Mouse (Mus musculus): Measurements from ENCODE around the gene Hint2. TPM values are rescaled to one million over a fixed set of nuclear protein-coding genes. Genes with fewer than 3 reads are reported as not detected.

Hint2 gene
- polyA plus RNA-seq, 1 experiment = 90.2 TPM

DNA sequence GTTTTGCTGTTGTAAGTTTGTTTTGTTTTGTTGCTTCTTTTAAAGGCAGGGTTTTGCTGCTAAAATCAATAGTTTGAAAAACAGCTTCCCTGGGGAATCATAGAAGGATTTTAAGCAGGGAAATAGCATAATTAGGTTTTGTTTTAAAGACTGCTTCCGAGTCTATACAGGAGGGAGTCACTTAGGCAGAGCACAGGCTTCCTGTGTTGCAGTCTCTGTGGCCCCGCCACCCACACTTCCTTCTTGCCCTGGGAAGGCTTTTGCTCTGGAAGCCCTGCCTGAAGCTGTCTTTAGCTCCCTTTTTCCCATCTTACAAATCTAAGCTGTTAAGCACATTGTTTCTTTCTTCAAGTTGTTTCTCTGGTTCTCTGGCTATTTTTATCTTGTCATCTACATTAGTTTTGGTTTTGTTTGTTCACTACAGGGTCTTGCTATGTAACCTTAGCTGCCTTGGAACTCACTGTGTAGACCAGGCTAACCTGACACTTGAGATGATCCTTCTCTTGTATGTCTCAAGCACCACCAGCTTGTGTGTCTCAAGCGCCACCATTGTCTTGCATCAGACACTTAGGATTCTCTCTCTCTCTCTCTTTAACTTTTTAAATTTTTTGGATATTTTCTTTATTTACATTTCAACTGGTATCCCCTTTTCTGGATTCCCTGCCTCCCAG lies 43.1 kb downstream of the Hint2 start:
- no peak for DNase-seq (ENCODE audit: low read depth, low spot score)
- 60% methylated on average over 3 of the region's 3 CpGs for WGBS

GRCm38 (mm10) chr4:43612534-43612933 lies 43.7 kb downstream of the Hint2 start:
- DNase-seq (ENCODE audit: low read depth, low spot score) = no peak
- 35% methylated on average over 10 of the region's 10 CpGs for WGBS

DNA sequence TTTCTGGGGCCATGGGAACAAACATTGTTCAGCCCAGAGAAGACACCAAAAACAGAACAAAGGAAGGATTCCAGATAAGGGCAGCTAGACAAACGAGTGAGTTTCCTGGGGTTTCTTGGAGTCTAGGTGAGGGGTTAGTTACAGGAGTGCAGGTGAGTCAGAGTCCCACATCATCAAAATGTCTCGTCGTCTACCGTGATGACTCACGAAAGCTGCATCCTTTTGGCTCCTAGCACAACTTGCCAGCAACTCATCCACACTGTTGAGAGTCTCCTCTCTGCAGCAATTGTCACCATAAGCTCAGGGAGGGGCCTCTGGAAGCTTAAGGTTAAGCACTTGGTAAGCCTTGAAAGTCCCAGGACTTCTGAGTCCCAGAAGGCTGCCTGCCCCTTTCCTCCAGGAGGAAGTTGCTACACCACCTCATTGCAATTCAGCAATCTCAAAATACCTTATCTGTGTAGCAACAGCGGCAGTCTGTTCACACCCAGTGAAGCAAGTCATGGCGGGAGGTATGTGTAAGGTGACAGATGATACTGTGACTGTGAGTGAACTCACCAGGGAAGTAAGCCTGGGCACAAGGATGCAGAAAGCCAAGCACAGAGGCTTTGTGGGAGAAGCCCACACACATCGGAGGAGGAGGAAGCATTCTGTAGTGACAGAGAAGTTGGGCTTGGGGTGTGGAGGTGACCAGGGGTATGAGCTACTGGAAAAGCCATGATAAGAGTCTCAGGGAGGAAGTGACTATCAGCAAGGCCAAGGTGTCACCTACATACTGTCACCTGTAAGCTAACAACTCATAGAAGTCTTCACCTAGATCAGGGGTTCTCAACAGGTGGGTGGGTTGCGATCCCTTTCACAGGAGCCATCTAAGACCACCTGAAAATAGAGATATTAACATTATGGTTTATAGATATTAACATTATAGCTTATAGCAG lies 51.2 kb downstream of the Hint2 start:
- WGBS = 47% methylated on average over 9 of the region's 9 CpGs
- DNase-seq (ENCODE audit: low read depth, low spot score) = no peak

Other genes with a start within 250 kb of the Hint2 start
- 0.08 and 0.14 TPM in 2 replicates for gene Fam166b, start 227.3 kb downstream of the Hint2 start, polyA plus RNA-seq (2012; rRNA removed)
- 49.2 and 55.0 TPM in 2 replicates for gene Tesk1, start 214.5 kb downstream of the Hint2 start, polyA plus RNA-seq (2012; rRNA removed)
- 14.6 and 14.9 TPM in 2 replicates for gene Cd72, start 201.8 kb downstream of the Hint2 start, polyA plus RNA-seq (2012; rRNA removed)
- 1.7 and 1.8 TPM in 2 replicates for gene Sit1, start 172.7 kb downstream of the Hint2 start, polyA plus RNA-seq (2012; rRNA removed)
- gene Ccdc107, start 163.6 kb downstream of the Hint2 start, polyA plus RNA-seq (2012; rRNA removed) = 187 and 232 TPM in 2 replicates
- gene Arhgef39, start 156.8 kb downstream of the Hint2 start, polyA plus RNA-seq (2012; rRNA removed) = 66.9 and 81.0 TPM in 2 replicates
- 50.4 and 64.5 TPM in 2 replicates for gene Car9, start 149.5 kb downstream of the Hint2 start, polyA plus RNA-seq (2012; rRNA removed)
- 118 and 122 TPM in 2 replicates for gene Tpm2, start 132.7 kb downstream of the Hint2 start, polyA plus RNA-seq (2012; rRNA removed)
- 66.0 and 86.4 TPM in 2 replicates for gene Creb3, start 94.1 kb downstream of the Hint2 start, polyA plus RNA-seq (2012; rRNA removed)
- 48.4 and 72.5 TPM in 2 replicates for gene Tln1, start 93.8 kb downstream of the Hint2 start, polyA plus RNA-seq (2012; rRNA removed)
- 25.9 and 45.4 TPM in 2 replicates for gene Rgp1, start 77.8 kb downstream of the Hint2 start, polyA plus RNA-seq (2012; rRNA removed)
- 6.3 and 10.3 TPM in 2 replicates for gene Gba2, start 77.6 kb downstream of the Hint2 start, polyA plus RNA-seq (2012; rRNA removed)
- not detected in 2 replicates for gene Msmp, start 72.0 kb downstream of the Hint2 start, polyA plus RNA-seq (2012; rRNA removed)
- 7.3 and 9.0 TPM in 2 replicates for gene Npr2, start 24.5 kb downstream of the Hint2 start, polyA plus RNA-seq (2012; rRNA removed)
- gene Spag8, start 2.9 kb downstream of the Hint2 start, polyA plus RNA-seq (2012; rRNA removed) = 0.38 and 0.81 TPM in 2 replicates
- 2.0 and 2.3 TPM in 2 replicates for gene Tmem8b, start 12.5 kb upstream of the Hint2 start, polyA plus RNA-seq (2012; rRNA removed)
- gene Fam221b, start 12.7 kb upstream of the Hint2 start, polyA plus RNA-seq (2012; rRNA removed) = 0.02 and 0.07 TPM in 2 replicates
- not detected in 2 replicates for gene Olfr70, start 44.3 kb upstream of the Hint2 start, polyA plus RNA-seq (2012; rRNA removed)
- not detected in 2 replicates for gene Olfr71, start 53.8 kb upstream of the Hint2 start, polyA plus RNA-seq (2012; rRNA removed)
- gene Hrct1, start 70.7 kb upstream of the Hint2 start, polyA plus RNA-seq (2012; rRNA removed) = 1.9 and 2.3 TPM in 2 replicates
- 0.68 and 1.5 TPM in 2 replicates for gene Spaar, start 73.6 kb upstream of the Hint2 start, polyA plus RNA-seq (2012; rRNA removed)
- not detected in 2 replicates for gene Olfr159, start 114.5 kb upstream of the Hint2 start, polyA plus RNA-seq (2012; rRNA removed)
- not detected in 2 replicates for gene Olfr156, start 167.4 kb upstream of the Hint2 start, polyA plus RNA-seq (2012; rRNA removed)
- 0.10 and 0.14 TPM in 2 replicates for gene Olfr157, start 183.7 kb upstream of the Hint2 start, polyA plus RNA-seq (2012; rRNA removed)
- not detected in 2 replicates for gene Olfr155, start 195.1 kb upstream of the Hint2 start, polyA plus RNA-seq (2012; rRNA removed)
- gene Reck, start 219.1 kb upstream of the Hint2 start, polyA plus RNA-seq (2012; rRNA removed) = 2.5 and 4.1 TPM in 2 replicates